In genomic region chr10:63089758-63090571, GRCm38 (mm10) we compare ENCODE assay signal across 8 mouse cellular contexts. TPM values are rescaled to one million over a fixed set of nuclear protein-coding genes. Genes with fewer than 3 reads are reported as not detected.
DNase-seq lines count a peak whose midpoint lies in the region; ATAC-seq lines count a peak whose summit lies in the region.

No protein-coding gene starts in this region.

- peak; percentile 13 for DNase-seq in left cerebral cortex, adult 11 months (ENCODE audit: low spot score)
- DNase-seq in left cerebral cortex, postnatal 10 days (ENCODE audit: extremely low spot score in 1 of 2, low spot score in 2 of 2), result no peak
- DNase-seq in cerebellum, adult 11-12 months, result peak; percentile 72
- DNase-seq in embryonic facial prominence, embryonic 10.5 days (ENCODE audit: low spot score), result peak; percentile 29
- no peak for DNase-seq in ovary, postnatal 36 days (ENCODE audit: low spot score)

- H3K4me2 ChIP-seq in intestine, embryonic 15.5 days (replicated peaks), result peak overlapping the region; percentile 62
- peak overlapping the region; percentile 61 for H3K4me2 ChIP-seq in midbrain, embryonic 16.5 days (ENCODE audit: low read length)

- peak overlapping the region; percentile 55 for H3K4me3 ChIP-seq in embryonic facial prominence, embryonic 10.5 days
- H3K4me3 ChIP-seq in intestine, embryonic 15.5 days (replicated peaks), result peak overlapping the region; percentile 23
- peak overlapping the region; percentile 33 for H3K4me3 ChIP-seq in midbrain, embryonic 16.5 days (ENCODE audit: low read depth, low read length)

- 0 out of 2 replicates have a peak overlapping the region, but pooled peaks have one; percentile 8 for H3K9ac ChIP-seq in intestine, embryonic 15.5 days
- H3K9ac ChIP-seq in midbrain, embryonic 16.5 days (ENCODE audit: low read depth, low read length), result peak overlapping the region; percentile 47

- WGBS in embryonic facial prominence, embryonic 10.5 days, result 4% methylated on average over 26 of the region's 26 CpGs
- WGBS in intestine, embryonic 15.5 days, result 10% methylated on average over 26 of the region's 26 CpGs
- WGBS in midbrain, embryonic 16.5 days, result 3% methylated on average over 26 of the region's 26 CpGs

- intact Hi-C loops in left cerebral cortex, postnatal 10 days (cut with DNase I), result no loop called here

- H3K4me1 ChIP-seq in embryonic facial prominence, embryonic 10.5 days, result peaks cover 15% of the 10 kb centered on the region
- H3K4me1 ChIP-seq in intestine, embryonic 15.5 days (replicated peaks), result no peaks in the 10 kb centered on the region
- H3K4me1 ChIP-seq in midbrain, embryonic 16.5 days (ENCODE audit: control insufficient read depth, insufficient read depth, low read length), result peaks cover 10% of the 10 kb centered on the region

- peaks cover 26% of the 10 kb centered on the region for H3K27me3 ChIP-seq in embryonic facial prominence, embryonic 10.5 days (replicated peaks; ENCODE audit: low read depth, poor library complexity, severe bottlenecking)
- 0 out of 2 replicates have a peak, but pooled peaks cover 3% of the 10 kb centered on the region for H3K27me3 ChIP-seq in intestine, embryonic 15.5 days (replicated peaks)
- no peaks in the 10 kb centered on the region for H3K27me3 ChIP-seq in midbrain, embryonic 16.5 days (ENCODE audit: control insufficient read depth, insufficient read depth, low read depth, low read length)

- H3K9me3 ChIP-seq in embryonic facial prominence, embryonic 10.5 days, result no peaks in the 10 kb centered on the region
- no peaks in the 10 kb centered on the region for H3K9me3 ChIP-seq in intestine, embryonic 15.5 days
- no peaks in the 10 kb centered on the region for H3K9me3 ChIP-seq in midbrain, embryonic 16.5 days (replicated peaks; ENCODE audit: control insufficient read depth, low read length, poor library complexity, severe bottlenecking)

- H3K27ac ChIP-seq in embryonic facial prominence, embryonic 10.5 days (replicated peaks), result peak overlapping the region; percentile 41
- no peak overlapping the region for H3K27ac ChIP-seq in intestine, embryonic 15.5 days
- H3K27ac ChIP-seq in midbrain, embryonic 16.5 days (ENCODE audit: low read length), result no peak overlapping the region

- ATAC-seq in intestine, embryonic 15.5 days, result no peak
- peak; percentile 17; the same call in 1 of the 2 replicates for ATAC-seq in midbrain, embryonic 16.5 days
- ATAC-seq in erythroid progenitor cell, adult 5-6 weeks (replicated peaks; ENCODE audit: low FRiP score, poor library complexity, severe bottlenecking), result no peak

- no peaks in the 10 kb centered on the region for H3K36me3 ChIP-seq in embryonic facial prominence, embryonic 10.5 days (replicated peaks)
- H3K36me3 ChIP-seq in intestine, embryonic 15.5 days, result no peaks in the 10 kb centered on the region
- no peaks in the 10 kb centered on the region for H3K36me3 ChIP-seq in midbrain, embryonic 16.5 days (ENCODE audit: control insufficient read depth, insufficient read depth, low read length)

RNA-seq across cellular contexts. Expression of gene Atoh7, which starts 9.5 kb away (rescaled TPM):
- 1 to 10 TPM; 1.6 to 1.9 TPM for total RNA-seq in left cerebral cortex, postnatal 10 days (2021)
- 0.26 and 0.29 TPM in 2 replicates for polyA plus RNA-seq in embryonic facial prominence, embryonic 10.5 days (2016; fragmentation: Nextera tagmentation; extraction: Ambion mirVana)
- 0.16 TPM in 1 of 2 replicates, not detected in the other for polyA plus RNA-seq in intestine, embryonic 15.5 days (2015; fragmentation: Nextera tagmentation; extraction: Ambion mirVana)
- polyA plus RNA-seq in midbrain, embryonic 16.5 days (2015; fragmentation: Nextera tagmentation; extraction: Ambion mirVana), result 2.3 and 2.6 TPM in 2 replicates
- not detected in 2 replicates for total RNA-seq in erythroid progenitor cell, adult 5-6 weeks (2015; ENCODE audit: low replicate concordance)
- total RNA-seq in erythroid progenitor cell, adult 5-6 weeks (2017; ENCODE audit: low replicate concordance), result not detected in 2 replicates

RNA-seq across cellular contexts. Expression of gene Pbld1, which starts 30.0 kb away (rescaled TPM):
- under 1 TPM in 1 of 2 experiments, not detected in 1; 0.14 TPM for total RNA-seq in left cerebral cortex, postnatal 10 days (2021)
- 2.0 and 2.3 TPM in 2 replicates for polyA plus RNA-seq in embryonic facial prominence, embryonic 10.5 days (2016; fragmentation: Nextera tagmentation; extraction: Ambion mirVana)
- 2.6 and 6.4 TPM in 2 replicates for polyA plus RNA-seq in intestine, embryonic 15.5 days (2015; fragmentation: Nextera tagmentation; extraction: Ambion mirVana)
- 0.50 TPM in 2 replicates for polyA plus RNA-seq in midbrain, embryonic 16.5 days (2015; fragmentation: Nextera tagmentation; extraction: Ambion mirVana)
- not detected in 2 replicates for total RNA-seq in erythroid progenitor cell, adult 5-6 weeks (2015; ENCODE audit: low replicate concordance)
- total RNA-seq in erythroid progenitor cell, adult 5-6 weeks (2017; ENCODE audit: low replicate concordance), result 0.13 TPM in 1 of 2 replicates, not detected in the other

Comparison
In these comparisons a context has a peak if more than half of its experiments do, and no peak if none do; other contexts are left out.
1. DNase-seq: peak in left cerebral cortex, adult 11 months (single experiment), cerebellum, adult 11-12 months (single experiment) and embryonic facial prominence, embryonic 10.5 days (single experiment); none in left cerebral cortex, postnatal 10 days (0 of 2) and ovary, postnatal 36 days (single experiment).
2. Peak in every context shown above with its lines, with median percentiles within 50 percentile points of each other: H3K4me3 ChIP-seq.